Mouse (Mus musculus) kidney, postnatal 0 days (tissue): ENCODE data around the gene Cel. TPM values are rescaled to one million over a fixed set of nuclear protein-coding genes. Genes with fewer than 3 reads are reported as not detected.

Source experiments
- ATAC-seq: fragments of 200-750 bp; cut with Nextera tagmentation; replicated peaks from 2 replicates; pipeline ENCODE4 v1.8.0; 2017; ENCODE audit warnings: low read depth, moderate number of reproducible peaks, moderate TSS enrichment, moderate library complexity; ENCODE audit not compliant: low FRiP score
- DNase-seq: peaks from one replicate; pipeline ENCODE4 v3.0.0-alpha.2; 2016; ENCODE audit warnings: low spot score
- H3K27ac ChIP-seq: fragments of 300-500 bp; sonication (generic); 2 replicates; pipeline ENCODE4 v1.5.1; 2014; ENCODE audit warnings: mild to moderate bottlenecking
- H3K27me3 ChIP-seq: fragments of 300-500 bp; sonication (generic); 2 replicates; pipeline ENCODE4 v1.6.1; 2014; ENCODE audit warnings: low read length, mixed read lengths; ENCODE audit not compliant: insufficient read depth
- H3K36me3 ChIP-seq: fragments of 300-500 bp; sonication (generic); 2 replicates; pipeline ENCODE4 v1.6.1; 2014; ENCODE audit warnings: low read length, mixed read lengths; ENCODE audit not compliant: insufficient read depth
- H3K4me1 ChIP-seq: fragments of 300-500 bp; sonication (generic); replicated peaks from 2 replicates; pipeline ENCODE4 v1.6.1; 2014; ENCODE audit warnings: antibody characterized with exemption, low read length, mixed read lengths; ENCODE audit not compliant: insufficient read depth
- H3K4me2 ChIP-seq: fragments of 300-500 bp; sonication (generic); 2 replicates; pipeline ENCODE4 v1.6.1; 2014; ENCODE audit warnings: mild to moderate bottlenecking, low read length, moderate library complexity, mixed read lengths
- H3K4me3 ChIP-seq: fragments of 300-500 bp; sonication (generic); replicated peaks from 2 replicates; pipeline ENCODE4 v1.5.1; 2014; ENCODE audit warnings: low read depth, low read length
- H3K9ac ChIP-seq: fragments of 300-500 bp; sonication (generic); 2 replicates; pipeline ENCODE4 v1.6.1; 2014; ENCODE audit warnings: low read depth, low read length
- H3K9me3 ChIP-seq: fragments of 300-500 bp; sonication (generic); replicated peaks from 2 replicates; pipeline ENCODE4 v1.6.1; 2016; ENCODE audit warnings: low read length, inconsistent platforms, mixed read lengths
- CTCF ChIP-seq: IDR thresholded peaks from 2 replicates; pipeline ENCODE4 v1.5.1; 2016; ENCODE audit warnings: antibody characterized with exemption, low read depth, mild to moderate bottlenecking, moderate library complexity
- WGBS: fragments of 180-500 bp; shearing (Covaris S2); extraction: QIAGEN DNeasy Blood & Tissue Kit; methylation state at CpG from one replicate; pipeline ENCODE4 v1.1.7; 2014; 5-methylcytosine and 5-hydroxymethylcytosine counted together
- polyA plus RNA-seq: library from polyadenylated mRNA; unstranded; fragments of >200 nt; fragmentation: Nextera tagmentation; extraction: Ambion mirVana; gene quantifications from 2 replicates; pipeline ENCODE4 v1.2.1, GENCODE M21; 2015

Cel gene
- polyA plus RNA-seq, 1 experiment from 2014 or later: not detected

GRCm38 (mm10) chr2:28532938-28533771 lies 30.0 kb downstream of the Cel start:
- Histone ChIP-seq H3K27ac (0 out of 2 replicates have a peak overlapping the region, but pooled peaks have one; percentile 42), H3K4me1 (peaks cover 26% of the 10 kb centered on the region), H3K27me3 (no peaks in the 10 kb centered on the region), H3K4me3 (peak overlapping the region; percentile 55), H3K4me2 (peak overlapping the region; percentile 75), H3K9ac (peak overlapping the region; percentile 63), H3K9me3 (no peaks in the 10 kb centered on the region), H3K36me3 (no peaks in the 10 kb centered on the region)
- DNase-seq (peak; percentile 94), ATAC-seq (peak; percentile 94)
- 2% methylated on average over 49 of the region's 49 CpGs for WGBS
- no peak for TF ChIP-seq CTCF

- ATAC-seq (no peak), DNase-seq (peak; percentile 71)
- Histone ChIP-seq H3K4me3 (no peak overlapping the region), H3K27me3 (no peaks in the 10 kb centered on the region), H3K27ac (no peak overlapping the region), H3K9me3 (no peaks in the 10 kb centered on the region), H3K36me3 (no peaks in the 10 kb centered on the region), H3K4me1 (peaks cover 35% of the 10 kb centered on the region), H3K9ac (no peak overlapping the region), H3K4me2 (no peak overlapping the region)
- no peak for TF ChIP-seq CTCF
- WGBS: 45% methylated on average over 7 of the region's 7 CpGs
Observed at GRCm38 (mm10) chr2:28530311-28530710, 32.9 kb downstream of the Cel start.

GRCm38 (mm10) chr2:28529856-28530255 lies 33.3 kb downstream of the Cel start:
- no peak overlapping the region for H3K27ac ChIP-seq
- TF ChIP-seq CTCF: no peak
- no peak overlapping the region for H3K4me2 ChIP-seq
- DNase-seq (no peak), ATAC-seq (no peak)
- peaks cover 40% of the 10 kb centered on the region for H3K4me1 ChIP-seq
- no peak overlapping the region for H3K4me3 ChIP-seq
- WGBS: 65% methylated on average over 4 of the region's 4 CpGs
- no peaks in the 10 kb centered on the region for H3K36me3 ChIP-seq
- no peaks in the 10 kb centered on the region for H3K9me3 ChIP-seq
- H3K27me3 ChIP-seq: no peaks in the 10 kb centered on the region
- H3K9ac ChIP-seq: no peak overlapping the region

- DNase-seq (no peak), ATAC-seq (no peak)
- no peak for TF ChIP-seq CTCF
- no peak overlapping the region for H3K4me3 ChIP-seq
- no peak overlapping the region for H3K4me2 ChIP-seq
- 70% methylated on average over 7 of the region's 7 CpGs for WGBS
- H3K9me3 ChIP-seq: no peaks in the 10 kb centered on the region
- no peak overlapping the region for H3K27ac ChIP-seq
- H3K36me3 ChIP-seq: no peaks in the 10 kb centered on the region
- H3K9ac ChIP-seq: no peak overlapping the region
- H3K4me1 ChIP-seq: peaks cover 43% of the 10 kb centered on the region
- H3K27me3 ChIP-seq: no peaks in the 10 kb centered on the region
Observed at GRCm38 (mm10) chr2:28528354-28528730, 34.9 kb downstream of the Cel start.

- DNase-seq (no peak), ATAC-seq (no peak)
- Histone ChIP-seq H3K4me1 (peaks cover 39% of the 10 kb centered on the region), H3K27ac (no peak overlapping the region), H3K4me2 (no peak overlapping the region), H3K36me3 (no peaks in the 10 kb centered on the region), H3K9ac (no peak overlapping the region), H3K27me3 (no peaks in the 10 kb centered on the region), H3K9me3 (no peaks in the 10 kb centered on the region), H3K4me3 (no peak overlapping the region)
- no peak for TF ChIP-seq CTCF
- WGBS: 77% methylated on average over 19 of the region's 20 CpGs
Observed at GRCm38 (mm10) chr2:28527436-28528353, 35.5 kb downstream of the Cel start.
